Comparison of ENCODE assay signal across 18 mouse cellular contexts in the genomic region with DNA sequence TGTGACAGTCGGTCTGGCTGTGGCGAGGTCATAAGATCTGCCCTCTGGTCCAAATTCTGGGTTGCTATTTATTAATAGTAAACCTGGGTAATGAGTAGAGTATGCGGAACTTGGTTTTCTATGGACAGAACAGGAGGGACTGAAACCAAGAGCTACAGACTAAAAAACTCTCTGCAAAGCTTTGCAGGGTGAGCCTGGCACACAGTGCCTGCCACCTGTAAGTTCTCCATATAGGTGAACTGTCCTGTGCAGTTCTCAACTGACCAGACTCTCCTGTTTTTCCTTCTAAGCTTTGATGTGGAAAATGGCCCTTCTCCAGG.
DNase-seq lines count a peak whose midpoint lies in the region; ATAC-seq and TF ChIP-seq lines count a peak whose summit lies in the region.
"Had no signal": no experiment of that assay in that cellular context is flagged by ENCODE, and none has a peak within 500 bp of the region (broad histone marks: within the 10 kb centered on the region; RNA-seq: fewer than 3 reads in every experiment).

No protein-coding gene starts in this region.

- no peak for DNase-seq in forebrain, embryonic 10.5 days (ENCODE audit: extremely low spot score, low spot score)
- no peak for DNase-seq in heart, postnatal 4 days
- no peak for DNase-seq in layer of hippocampus, adult 2 months (ENCODE audit: low spot score in 2 of 2)
- no peak for DNase-seq in layer of hippocampus, postnatal 14 days (ENCODE audit: low spot score in 2 of 2)
- DNase-seq in midbrain, embryonic 14.5 days, result no peak
- no peak for DNase-seq in cerebellum, adult 8-10 months
- DNase-seq: adrenal gland, adult 8-10 months; cerebellum, adult 9-11 months; gastrocnemius, adult 2 months; right cerebral cortex, adult 18-20 months had no signal

- H3K9me3 ChIP-seq in forebrain, embryonic 13.5 days (replicated peaks), result no peaks in the 10 kb centered on the region
- no peaks in the 10 kb centered on the region for H3K9me3 ChIP-seq in forebrain, embryonic 10.5 days
- H3K9me3 ChIP-seq in heart, embryonic 16.5 days (replicated peaks; ENCODE audit: control insufficient read depth, low read length), result no peaks in the 10 kb centered on the region
- no peaks in the 10 kb centered on the region for H3K9me3 ChIP-seq in midbrain, embryonic 14.5 days (ENCODE audit: control insufficient read depth, low read length)
- H3K9me3 ChIP-seq: limb, embryonic 12.5 days; liver, embryonic 15.5 days had no signal

- no peak for ATAC-seq in forebrain, embryonic 13.5 days
- peak; percentile 53; the same call in 1 of the 2 replicates for ATAC-seq in heart, embryonic 16.5 days (replicated peaks; ENCODE audit: extremely low read depth, insufficient read depth, low FRiP score)
- ATAC-seq in midbrain, embryonic 14.5 days (ENCODE audit: low FRiP score, low TSS enrichment), result 0 out of 2 replicates have a peak, but pooled peaks have one; percentile 8
- ATAC-seq: CD4-positive, CD25-positive, alpha-beta regulatory T cell, adult 4 months; lung, postnatal 0 days; Patski had no signal

- peaks cover 27% of the 10 kb centered on the region for H3K4me1 ChIP-seq in forebrain, embryonic 13.5 days
- peaks cover 35% of the 10 kb centered on the region for H3K4me1 ChIP-seq in forebrain, embryonic 10.5 days
- peaks cover 33% of the 10 kb centered on the region for H3K4me1 ChIP-seq in heart, embryonic 16.5 days (ENCODE audit: control insufficient read depth, insufficient read depth, low read length)
- peaks cover 12% of the 10 kb centered on the region; the same call in 1 of the 2 replicates for H3K4me1 ChIP-seq in midbrain, embryonic 14.5 days (ENCODE audit: control insufficient read depth, insufficient read depth, low read length)
- H3K4me1 ChIP-seq: liver, embryonic 15.5 days had no signal

- H3K4me3 ChIP-seq in forebrain, embryonic 13.5 days, result no peak overlapping the region
- H3K4me3 ChIP-seq in forebrain, embryonic 10.5 days, result no peak overlapping the region
- peak overlapping the region; percentile 24 for H3K4me3 ChIP-seq in heart, embryonic 16.5 days (ENCODE audit: low read length)
- no peak overlapping the region for H3K4me3 ChIP-seq in layer of hippocampus, adult 2 months
- H3K4me3 ChIP-seq in midbrain, embryonic 14.5 days (replicated peaks; ENCODE audit: low read depth, low read length), result no peak overlapping the region
- H3K4me3 ChIP-seq: gastrocnemius, adult 2 months; limb, embryonic 12.5 days; liver, embryonic 15.5 days had no signal

- no peak overlapping the region for H3K4me2 ChIP-seq in forebrain, embryonic 13.5 days
- peak overlapping the region; percentile 54 for H3K4me2 ChIP-seq in heart, embryonic 16.5 days (ENCODE audit: low read depth, low read length)
- H3K4me2 ChIP-seq in midbrain, embryonic 14.5 days (ENCODE audit: low read length), result no peak overlapping the region
- H3K4me2 ChIP-seq: limb, embryonic 12.5 days; liver, embryonic 15.5 days had no signal

- H3K27ac ChIP-seq in forebrain, embryonic 13.5 days, result peak overlapping the region; percentile 31; the same call in 1 of the 2 replicates
- H3K27ac ChIP-seq in forebrain, embryonic 10.5 days, result no peak overlapping the region
- H3K27ac ChIP-seq in heart, embryonic 16.5 days (ENCODE audit: low read length), result peak overlapping the region; percentile 77
- H3K27ac ChIP-seq in layer of hippocampus, adult 2 months, result peak overlapping the region; percentile 12; the same call in 1 of the 2 replicates
- H3K27ac ChIP-seq in midbrain, embryonic 14.5 days (replicated peaks; ENCODE audit: low read depth, low read length), result no peak overlapping the region
- H3K27ac ChIP-seq: limb, embryonic 12.5 days; liver, embryonic 15.5 days; stomach, postnatal 0 days had no signal

- H3K9ac ChIP-seq in forebrain, embryonic 13.5 days, result no peak overlapping the region
- peak overlapping the region; percentile 23; the same call in 1 of the 2 replicates for H3K9ac ChIP-seq in heart, embryonic 16.5 days (ENCODE audit: low read length)
- no peak overlapping the region for H3K9ac ChIP-seq in midbrain, embryonic 14.5 days (replicated peaks; ENCODE audit: low read length)
- H3K9ac ChIP-seq: limb, embryonic 12.5 days; liver, embryonic 15.5 days had no signal

- WGBS in forebrain, embryonic 13.5 days, result 61% methylated on average over 3 of the region's 3 CpGs
- 88% methylated on average over 3 of the region's 3 CpGs for WGBS in forebrain, embryonic 10.5 days
- 42% methylated on average over 3 of the region's 3 CpGs for WGBS in heart, embryonic 16.5 days
- 74% methylated on average over 3 of the region's 3 CpGs for WGBS in midbrain, embryonic 14.5 days

- no peaks in the 10 kb centered on the region for H3K27me3 ChIP-seq in forebrain, embryonic 13.5 days
- no peaks in the 10 kb centered on the region for H3K27me3 ChIP-seq in forebrain, embryonic 10.5 days (ENCODE audit: poor library complexity, severe bottlenecking)
- no peaks in the 10 kb centered on the region for H3K27me3 ChIP-seq in heart, embryonic 16.5 days (ENCODE audit: control insufficient read depth, insufficient read depth, low read length)
- H3K27me3 ChIP-seq in midbrain, embryonic 14.5 days (ENCODE audit: control insufficient read depth, insufficient read depth, low read length), result no peaks in the 10 kb centered on the region
- H3K27me3 ChIP-seq: liver, embryonic 15.5 days; Patski had no signal

- no peak for TF ChIP-seq CTCF in layer of hippocampus, adult 2 months (conservative IDR thresholded peaks at IDR 0.05)

- no peaks in the 10 kb centered on the region for H3K36me3 ChIP-seq in forebrain, embryonic 13.5 days (ENCODE audit: poor library complexity, severe bottlenecking)
- no peaks in the 10 kb centered on the region for H3K36me3 ChIP-seq in forebrain, embryonic 10.5 days (replicated peaks)
- H3K36me3 ChIP-seq in heart, embryonic 16.5 days (ENCODE audit: control insufficient read depth, insufficient read depth), result peaks cover 3% of the 10 kb centered on the region; the same call in 1 of the 2 replicates
- H3K36me3 ChIP-seq in midbrain, embryonic 14.5 days (ENCODE audit: control insufficient read depth, insufficient read depth, low read length), result no peaks in the 10 kb centered on the region
- H3K36me3 ChIP-seq: limb, embryonic 12.5 days; liver, embryonic 15.5 days had no signal

Comparison
In these comparisons a context has a peak if more than half of its experiments do, and no peak if none do; other contexts are left out.
1. H3K27ac ChIP-seq: peak in forebrain, embryonic 13.5 days (single experiment), heart, embryonic 16.5 days (single experiment) and layer of hippocampus, adult 2 months (single experiment); none in forebrain, embryonic 10.5 days (single experiment) and midbrain, embryonic 14.5 days (single experiment).